Mouse (Mus musculus) lung, postnatal 0 days (tissue): Measurements from ENCODE around the gene Ranbp2.

Source experiments
- CTCF ChIP-seq: IDR thresholded peaks from 2 replicates; pipeline ENCODE4 v1.5.1; 2016; ENCODE audit warnings: antibody characterized with exemption, mild to moderate bottlenecking
- EP300 ChIP-seq: IDR thresholded peaks from 2 replicates; pipeline ENCODE4 v1.6.1; 2016; ENCODE audit warnings: antibody characterized with exemption, mild to moderate bottlenecking, control low read depth

GRCm38 (mm10) chr10:58477086-58477755 is 30.5 kb downstream of the Ranbp2 start:
- TF ChIP-seq CTCF (no peak), EP300 (no peak)
